14 mouse cellular contexts compared by ENCODE assay signal in genomic region chr12:70727496-70728259, GRCm38 (mm10).
DNase-seq lines count a peak whose midpoint lies in the region; ATAC-seq and TF ChIP-seq lines count a peak whose summit lies in the region.
"Had no signal": no experiment of that assay in that cellular context is flagged by ENCODE, and none has a peak within 500 bp of the region (broad histone marks: within the 10 kb centered on the region; RNA-seq: fewer than 3 reads in every experiment).

No protein-coding gene starts in this region.

- 0 out of 2 replicates have a peak, but pooled peaks have one; percentile 35 for TF ChIP-seq EP300 in heart, adult 2 months (IDR thresholded peaks at IDR 0.05; ENCODE audit: insufficient read depth, low read depth, low read length)
- TF ChIP-seq EP300 in lung, postnatal 0 days (IDR thresholded peaks at IDR 0.05) = peak; percentile 41; the same call in 1 of the 2 replicates

- no peak for TF ChIP-seq CTCF in heart, adult 2 months (IDR thresholded peaks at IDR 0.05)
- no peak for TF ChIP-seq CTCF in lung, postnatal 0 days (IDR thresholded peaks at IDR 0.05)

- 55% methylated on average over 10 of the region's 10 CpGs for WGBS in heart, adult 2 months
- 63% methylated on average over 10 of the region's 10 CpGs for WGBS in heart, embryonic 11.5 days (ENCODE audit: insufficient replicate concordance)
- 62% methylated on average over 10 of the region's 10 CpGs for WGBS in lung, postnatal 0 days
- WGBS in heart, embryonic 15.5 days = 61% methylated on average over 10 of the region's 10 CpGs

- no peaks in the 10 kb centered on the region for H3K9me3 ChIP-seq in heart, embryonic 11.5 days (replicated peaks; ENCODE audit: control insufficient read depth, low read length)
- no peaks in the 10 kb centered on the region for H3K9me3 ChIP-seq in lung, postnatal 0 days (ENCODE audit: low read length)
- no peaks in the 10 kb centered on the region for H3K9me3 ChIP-seq in heart, embryonic 15.5 days (replicated peaks)
- H3K9me3 ChIP-seq: midbrain, embryonic 12.5 days had no signal

- no peak for TF ChIP-seq POLR2A in heart, adult 2 months (IDR thresholded peaks at IDR 0.05; ENCODE audit: insufficient read depth, low read depth, low read length)

- intact Hi-C loops in heart, adult 2 months (cut with DNase I) = no loop called here

- H3K27ac ChIP-seq in heart, adult 2 months = peak overlapping the region; percentile 60
- H3K27ac ChIP-seq in heart, embryonic 11.5 days (ENCODE audit: low read depth, low read length) = no peak overlapping the region
- peak overlapping the region; percentile 51; the same call in 1 of the 2 replicates for H3K27ac ChIP-seq in lung, postnatal 0 days (ENCODE audit: low read length)
- peak overlapping the region; percentile 21 for H3K27ac ChIP-seq in heart, embryonic 15.5 days
- H3K27ac ChIP-seq: midbrain, embryonic 12.5 days had no signal

- H3K36me3 ChIP-seq in heart, adult 2 months (ENCODE audit: control insufficient read depth, insufficient read depth, low read length) = no peaks in the 10 kb centered on the region
- H3K36me3 ChIP-seq in heart, embryonic 11.5 days (ENCODE audit: control insufficient read depth, insufficient read depth, low read length) = no peaks in the 10 kb centered on the region
- H3K36me3 ChIP-seq in lung, postnatal 0 days (ENCODE audit: insufficient read depth, low read length) = no peaks in the 10 kb centered on the region
- no peaks in the 10 kb centered on the region for H3K36me3 ChIP-seq in heart, embryonic 15.5 days
- H3K36me3 ChIP-seq: midbrain, embryonic 12.5 days had no signal

- DNase-seq in heart, adult 2 months = peak in 1 of 2 experiments; percentile 45
- DNase-seq in lung, postnatal 0 days (ENCODE audit: low spot score) = peak; percentile 62
- DNase-seq in lung, postnatal 14 days = no peak
- peak; percentile 63 for DNase-seq in lung, postnatal 36 days
- no peak for DNase-seq in thymus, postnatal 4 days
- no peak for DNase-seq in thymus, postnatal 25 days
- DNase-seq: forebrain, postnatal 0 days; kidney, postnatal 10 days; liver, postnatal 0 days had no signal

- H3K4me1 ChIP-seq in heart, adult 2 months (ENCODE audit: control insufficient read depth, insufficient read depth, low read length) = peaks cover 9% of the 10 kb centered on the region
- peaks cover 8% of the 10 kb centered on the region; the same call in 1 of the 2 replicates for H3K4me1 ChIP-seq in heart, embryonic 11.5 days (ENCODE audit: control insufficient read depth, insufficient read depth, low read length)
- H3K4me1 ChIP-seq in lung, postnatal 0 days (ENCODE audit: insufficient read depth, low read depth, low read length) = no peaks in the 10 kb centered on the region; the same call in 1 of the 2 replicates
- H3K4me1 ChIP-seq in heart, embryonic 15.5 days (replicated peaks) = peaks cover 13% of the 10 kb centered on the region; the same call in 1 of the 2 replicates
- H3K4me1 ChIP-seq: midbrain, embryonic 12.5 days had no signal

- no peaks in the 10 kb centered on the region for H3K27me3 ChIP-seq in heart, adult 2 months (ENCODE audit: control insufficient read depth, insufficient read depth, low read length)
- H3K27me3 ChIP-seq in heart, embryonic 11.5 days (ENCODE audit: control insufficient read depth, insufficient read depth, low read length) = no peaks in the 10 kb centered on the region
- no peaks in the 10 kb centered on the region for H3K27me3 ChIP-seq in lung, postnatal 0 days (replicated peaks; ENCODE audit: insufficient read depth, low read length)
- H3K27me3 ChIP-seq in heart, embryonic 15.5 days = no peaks in the 10 kb centered on the region
- H3K27me3 ChIP-seq: midbrain, embryonic 12.5 days had no signal

- no peaks in the 10 kb centered on the region for H3K79me2 ChIP-seq in heart, adult 2 months (replicated peaks; ENCODE audit: control insufficient read depth, insufficient read depth, low read length)

- H3K4me3 ChIP-seq in heart, adult 2 months = no peak overlapping the region
- H3K4me3 ChIP-seq in heart, embryonic 11.5 days (ENCODE audit: low read depth, low read length) = no peak overlapping the region
- no peak overlapping the region for H3K4me3 ChIP-seq in lung, postnatal 0 days (ENCODE audit: low read depth, low read length)
- H3K4me3 ChIP-seq in heart, embryonic 15.5 days = no peak overlapping the region
- H3K4me3 ChIP-seq: midbrain, embryonic 12.5 days had no signal

- ATAC-seq in heart, embryonic 11.5 days (replicated peaks; ENCODE audit: insufficient number of reproducible peaks, low FRiP score, low TSS enrichment) = no peak
- ATAC-seq in lung, postnatal 0 days = peak; percentile 32
- no peak for ATAC-seq in heart, embryonic 15.5 days (replicated peaks; ENCODE audit: insufficient number of reproducible peaks, insufficient read depth, low FRiP score, low read depth)
- ATAC-seq: CD4-positive, CD25-positive, alpha-beta regulatory T cell, adult 4 months; forebrain, postnatal 0 days; inflammation-experienced regulatory T-cells, adult 6 months; liver, postnatal 0 days had no signal

- no peak overlapping the region for H3K9ac ChIP-seq in heart, adult 2 months (ENCODE audit: low read depth, low read length)
- no peak overlapping the region for H3K9ac ChIP-seq in heart, embryonic 11.5 days (ENCODE audit: low read depth, low read length)
- H3K9ac ChIP-seq in lung, postnatal 0 days (replicated peaks; ENCODE audit: low read depth) = no peak overlapping the region
- H3K9ac ChIP-seq in heart, embryonic 15.5 days = no peak overlapping the region
- H3K9ac ChIP-seq: forebrain, postnatal 0 days; liver, postnatal 0 days; midbrain, embryonic 12.5 days had no signal

- no peak overlapping the region for H3K4me2 ChIP-seq in heart, embryonic 11.5 days
- H3K4me2 ChIP-seq in lung, postnatal 0 days (replicated peaks; ENCODE audit: low read depth, low read length) = no peak overlapping the region
- H3K4me2 ChIP-seq in heart, embryonic 15.5 days = no peak overlapping the region
- H3K4me2 ChIP-seq: midbrain, embryonic 12.5 days had no signal

Comparison
In these comparisons a context has a peak if more than half of its experiments do, and no peak if none do; other contexts are left out.
1. DNase-seq: peak in lung, postnatal 0 days (single experiment) and lung, postnatal 36 days (single experiment); none in lung, postnatal 14 days (single experiment), thymus, postnatal 4 days (single experiment) and thymus, postnatal 25 days (single experiment).